Mouse (Mus musculus): ENCODE measurements around the gene Rap2a.

Rap2a gene

DNA sequence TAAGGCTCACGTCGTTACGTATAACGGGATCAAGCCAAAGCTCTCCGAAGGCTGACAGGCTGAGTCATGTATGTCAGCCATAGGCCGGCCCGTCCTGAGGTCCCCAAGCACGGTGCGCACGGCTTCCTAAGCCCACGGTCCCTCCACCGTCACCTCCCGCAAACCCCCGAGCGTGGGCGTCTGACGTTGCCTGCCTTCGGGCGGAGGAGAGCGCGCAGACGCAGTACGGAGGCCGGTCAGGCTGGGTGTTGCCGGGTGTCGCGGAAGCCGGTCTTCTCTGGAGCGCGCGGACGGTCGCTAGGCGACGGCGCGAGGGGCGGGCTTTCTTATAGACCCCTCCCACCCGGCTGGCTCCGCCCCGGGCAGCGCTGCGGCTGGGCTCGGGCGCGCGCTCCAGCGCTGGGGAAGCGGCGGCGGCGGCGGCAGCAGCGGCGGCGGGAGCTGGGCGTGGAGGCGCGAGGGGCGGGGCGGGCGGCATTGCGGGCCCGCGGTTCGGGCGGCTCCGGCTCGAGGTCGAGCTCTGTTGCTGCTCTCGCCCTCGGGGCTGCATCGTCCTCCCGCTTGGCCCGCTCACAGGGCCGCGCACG is at the start of gene Rap2a:
TSS of gene Rap2a (plus strand) at position 463 of the 587 bp plus-strand sequence.
- in situ Hi-C loops (cut with MboI; ENCODE audit: low pct_unique_long_range_greater_than_20kb in 1 of 2, low sequenced_read_pairs in 2 of 2, unreplicated experiment in 1 of 2): no loop called here

DNA sequence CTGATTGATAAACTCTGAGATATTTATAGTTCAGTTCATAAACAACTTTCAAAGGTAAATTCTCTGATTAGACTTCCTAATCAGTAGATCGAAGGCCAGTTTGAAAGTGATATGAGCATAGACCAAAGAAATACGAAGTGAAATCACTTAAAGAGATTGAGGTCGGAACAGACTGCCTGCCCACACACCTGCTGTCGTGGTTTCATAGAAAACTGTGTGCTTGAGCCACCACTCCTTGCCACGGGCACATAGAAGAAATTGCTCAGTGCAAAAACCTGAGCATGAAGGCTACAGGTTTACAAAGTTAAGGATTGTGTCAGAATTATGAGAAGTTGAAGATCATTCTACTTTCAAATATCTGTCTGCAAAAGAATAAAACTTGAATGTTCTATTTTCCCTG is 49.7 kb upstream of the Rap2a start:
- in situ Hi-C loops (cut with MboI; ENCODE audit: low pct_unique_long_range_greater_than_20kb in 1 of 2, low sequenced_read_pairs in 2 of 2, unreplicated experiment in 1 of 2): no loop called here

DNA sequence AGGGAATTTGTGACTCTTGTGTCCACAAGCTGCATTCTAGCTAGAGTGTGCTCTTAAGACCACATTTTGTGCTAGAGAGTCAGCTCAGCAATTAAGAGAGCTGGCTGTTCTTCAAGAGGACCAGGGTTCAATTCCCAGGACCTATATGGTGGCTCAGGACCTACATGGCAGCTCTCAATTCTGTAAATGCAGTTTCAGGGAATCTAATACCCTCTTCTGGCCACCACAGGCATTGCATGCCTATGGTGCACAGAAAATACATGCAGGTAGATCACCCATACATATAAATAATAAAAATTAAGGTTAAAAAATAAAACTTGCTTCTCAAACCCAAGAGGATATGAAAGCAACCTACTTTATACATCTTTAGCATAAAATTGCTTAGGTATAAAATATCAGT is 45.5 kb upstream of the Rap2a start:
- in situ Hi-C loops (cut with MboI; ENCODE audit: low pct_unique_long_range_greater_than_20kb in 1 of 2, low sequenced_read_pairs in 2 of 2, unreplicated experiment in 1 of 2): no loop called here

DNA sequence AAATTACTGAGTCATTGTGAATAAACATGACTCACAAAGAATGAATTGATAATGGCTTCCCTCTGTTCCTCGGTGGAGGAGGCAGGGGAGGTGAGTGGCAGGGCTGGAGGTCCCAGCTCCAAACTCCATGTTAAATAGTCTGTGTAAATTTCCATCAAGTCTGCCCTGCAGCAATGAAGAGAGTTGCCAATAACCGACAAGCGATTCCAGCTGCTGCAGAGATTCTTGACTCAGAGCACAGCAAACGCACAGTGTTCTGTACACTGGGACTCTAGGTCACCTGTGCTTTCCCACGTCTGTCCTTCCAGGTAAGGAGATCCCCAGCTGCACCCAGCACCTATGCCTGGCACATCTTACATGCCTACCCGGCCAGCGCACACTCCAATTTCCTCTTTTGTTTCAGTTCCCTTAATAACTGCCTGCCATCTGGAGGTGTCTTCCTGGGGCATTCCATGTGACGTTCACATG is 44.3 kb upstream of the Rap2a start:
- in situ Hi-C loops (cut with MboI; ENCODE audit: low pct_unique_long_range_greater_than_20kb in 1 of 2, low sequenced_read_pairs in 2 of 2, unreplicated experiment in 1 of 2): no loop called here

DNA sequence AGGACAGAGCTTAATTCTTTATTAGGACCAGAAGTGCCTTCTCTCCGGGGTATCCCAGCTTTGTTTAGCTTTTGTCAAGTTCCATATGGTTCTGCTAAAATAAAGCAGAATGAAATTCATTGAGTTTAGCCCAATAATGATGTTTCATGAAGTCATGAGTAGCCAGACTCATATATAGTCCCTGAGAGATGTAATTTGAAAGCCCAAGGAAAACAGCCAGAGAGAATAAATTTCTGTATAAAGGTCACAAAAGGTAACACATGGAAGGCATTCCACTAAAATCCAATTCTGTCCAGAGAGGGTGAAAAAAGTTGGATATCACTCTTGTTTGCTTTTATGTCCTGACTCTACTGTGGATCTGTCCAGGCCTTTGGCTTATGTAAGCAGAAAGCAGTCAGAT is 43.4 kb upstream of the Rap2a start:
- in situ Hi-C loops (cut with MboI; ENCODE audit: low pct_unique_long_range_greater_than_20kb in 1 of 2, low sequenced_read_pairs in 2 of 2, unreplicated experiment in 1 of 2): no loop called here

DNA sequence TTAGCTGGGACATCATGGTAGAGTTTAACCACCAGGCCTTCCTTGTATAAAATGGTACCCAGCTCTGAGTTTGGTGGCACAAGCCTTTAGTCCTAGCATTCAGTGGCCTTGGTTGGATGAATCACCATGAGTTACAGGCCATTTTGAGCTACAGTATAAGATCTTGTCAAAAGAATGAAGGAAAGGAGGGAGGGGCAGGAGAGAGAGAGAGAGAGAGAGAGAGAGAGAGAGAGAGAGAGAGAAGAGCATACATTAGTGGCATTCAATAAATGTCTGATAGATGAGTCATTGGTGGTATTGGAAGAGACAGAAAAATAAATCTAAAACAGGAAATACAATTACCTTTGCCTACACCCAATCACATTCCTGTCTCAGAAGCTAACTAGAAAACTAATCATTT is 37.5 kb upstream of the Rap2a start:
- in situ Hi-C loops (cut with MboI; ENCODE audit: low pct_unique_long_range_greater_than_20kb in 1 of 2, low sequenced_read_pairs in 2 of 2, unreplicated experiment in 1 of 2): no loop called here

DNA sequence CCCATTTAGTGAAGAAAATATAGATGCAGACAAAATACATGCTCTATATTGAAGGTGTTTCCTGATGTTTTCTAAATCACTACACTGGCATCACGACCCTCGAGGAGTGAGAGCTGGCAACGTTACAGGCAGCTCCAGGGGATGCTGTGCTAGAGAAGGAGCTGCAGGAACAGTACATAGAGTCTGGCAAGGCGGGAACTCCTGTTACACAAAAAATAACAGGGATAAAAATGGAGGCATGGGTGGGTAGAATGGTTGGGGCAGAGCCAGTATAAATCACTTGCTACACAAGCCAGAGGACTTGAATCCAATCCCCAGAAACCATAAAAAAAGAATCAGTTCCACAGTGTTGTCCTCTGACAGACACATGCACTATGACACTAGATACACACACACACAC is 37.0 kb upstream of the Rap2a start:
- in situ Hi-C loops (cut with MboI; ENCODE audit: low pct_unique_long_range_greater_than_20kb in 1 of 2, low sequenced_read_pairs in 2 of 2, unreplicated experiment in 1 of 2): no loop called here

DNA sequence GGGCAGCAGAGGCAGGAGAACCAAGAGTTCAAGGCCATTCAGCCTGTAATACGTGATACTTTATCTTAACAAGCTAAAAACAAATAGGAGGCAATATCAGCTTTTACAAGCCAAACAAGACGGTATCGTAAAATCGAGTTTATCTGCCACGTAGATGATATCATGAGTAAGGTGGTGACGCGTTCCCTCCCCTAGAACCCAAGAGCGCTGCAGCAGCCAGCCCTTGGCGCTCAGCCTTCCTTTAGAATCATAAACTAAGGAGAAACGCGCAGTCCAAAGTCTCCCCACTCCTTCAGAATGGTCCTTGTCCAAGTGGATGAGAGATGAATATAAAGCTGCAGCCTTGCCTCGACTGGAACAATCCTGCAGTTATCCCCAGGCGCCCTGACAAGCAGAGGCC is 36.4 kb upstream of the Rap2a start:
- in situ Hi-C loops (cut with MboI; ENCODE audit: low pct_unique_long_range_greater_than_20kb in 1 of 2, low sequenced_read_pairs in 2 of 2, unreplicated experiment in 1 of 2): no loop called here

DNA sequence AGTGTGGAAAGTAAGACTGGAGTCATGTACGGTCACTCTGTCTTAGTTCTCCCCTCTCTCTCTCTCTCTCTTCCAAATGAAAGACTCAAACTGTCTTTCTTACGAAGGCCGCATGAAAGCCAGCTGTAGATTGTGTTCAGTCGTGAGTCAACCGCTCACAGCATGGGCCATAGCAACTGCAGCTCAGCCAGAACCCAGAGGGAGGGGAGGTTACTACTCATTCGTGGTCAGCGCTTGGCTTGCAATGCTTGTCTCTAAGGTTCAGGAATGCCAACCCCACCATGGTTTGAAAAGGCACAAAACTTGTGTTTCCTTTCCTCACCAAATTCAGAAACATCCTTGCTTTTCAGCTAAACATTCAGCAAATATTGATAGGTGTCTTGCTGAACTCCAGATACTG is 24.0 kb upstream of the Rap2a start:
- in situ Hi-C loops (cut with MboI; ENCODE audit: low pct_unique_long_range_greater_than_20kb in 1 of 2, low sequenced_read_pairs in 2 of 2, unreplicated experiment in 1 of 2): no loop called here

DNA sequence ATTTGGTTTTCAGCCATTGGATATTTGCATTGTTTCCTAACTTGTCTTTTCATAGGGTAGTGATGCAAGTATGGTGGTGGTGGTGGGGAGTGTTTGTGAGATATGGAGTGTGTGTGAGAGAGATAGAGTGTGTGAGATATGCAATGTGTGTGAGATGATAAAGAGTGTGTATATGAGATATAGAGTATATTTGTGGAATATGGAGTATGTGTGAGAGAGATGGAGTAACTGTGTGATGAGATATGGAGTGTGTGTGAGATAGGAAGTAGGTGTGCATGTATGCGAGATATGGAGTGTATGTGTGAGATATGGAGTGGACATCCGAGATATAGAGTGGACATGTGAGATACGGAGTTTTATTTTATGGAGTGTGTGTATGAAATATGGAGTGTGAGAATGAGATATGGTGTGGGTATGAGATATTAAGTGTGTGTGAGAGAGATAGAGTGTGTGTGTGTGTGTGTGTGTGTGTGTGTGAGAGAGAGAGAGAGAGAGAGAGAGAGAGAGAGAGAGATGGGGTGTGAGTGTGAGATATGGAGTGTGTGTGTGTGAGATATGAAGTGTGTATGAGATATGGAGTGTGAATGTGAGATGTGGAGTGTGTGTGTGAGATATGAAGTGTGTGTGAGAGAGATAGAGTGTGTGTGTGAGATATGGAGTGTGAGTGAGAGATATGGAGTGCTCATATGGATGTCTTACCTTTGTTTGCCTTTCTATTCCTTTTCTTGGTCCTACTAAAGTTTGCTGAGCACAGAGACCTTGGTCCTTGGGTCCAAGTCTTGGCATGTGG is 14.1 kb upstream of the Rap2a start:
- in situ Hi-C loops (cut with MboI; ENCODE audit: low pct_unique_long_range_greater_than_20kb in 1 of 2, low sequenced_read_pairs in 2 of 2, unreplicated experiment in 1 of 2): no loop called here

DNA sequence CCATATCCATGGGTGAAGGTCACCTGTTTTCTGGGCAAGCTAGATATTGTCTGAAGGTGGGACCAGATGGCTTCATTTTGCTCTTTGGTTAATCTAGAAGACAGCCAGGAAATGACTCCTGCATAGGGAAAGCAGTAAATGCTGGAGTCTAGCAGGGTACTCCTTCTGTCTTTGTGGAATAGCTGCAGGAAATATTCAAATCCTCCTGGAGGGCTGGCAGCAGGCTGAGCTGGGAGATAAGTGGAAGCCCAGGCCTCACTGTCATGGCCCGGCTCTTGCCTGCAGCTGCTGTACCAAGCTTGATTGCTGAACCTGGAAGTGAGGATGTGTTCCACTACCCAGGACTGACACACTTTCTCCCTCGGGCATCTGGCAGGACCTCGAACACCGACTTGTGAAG is 11.4 kb upstream of the Rap2a start:
- in situ Hi-C loops (cut with MboI; ENCODE audit: low pct_unique_long_range_greater_than_20kb in 1 of 2, low sequenced_read_pairs in 2 of 2, unreplicated experiment in 1 of 2): no loop called here

DNA sequence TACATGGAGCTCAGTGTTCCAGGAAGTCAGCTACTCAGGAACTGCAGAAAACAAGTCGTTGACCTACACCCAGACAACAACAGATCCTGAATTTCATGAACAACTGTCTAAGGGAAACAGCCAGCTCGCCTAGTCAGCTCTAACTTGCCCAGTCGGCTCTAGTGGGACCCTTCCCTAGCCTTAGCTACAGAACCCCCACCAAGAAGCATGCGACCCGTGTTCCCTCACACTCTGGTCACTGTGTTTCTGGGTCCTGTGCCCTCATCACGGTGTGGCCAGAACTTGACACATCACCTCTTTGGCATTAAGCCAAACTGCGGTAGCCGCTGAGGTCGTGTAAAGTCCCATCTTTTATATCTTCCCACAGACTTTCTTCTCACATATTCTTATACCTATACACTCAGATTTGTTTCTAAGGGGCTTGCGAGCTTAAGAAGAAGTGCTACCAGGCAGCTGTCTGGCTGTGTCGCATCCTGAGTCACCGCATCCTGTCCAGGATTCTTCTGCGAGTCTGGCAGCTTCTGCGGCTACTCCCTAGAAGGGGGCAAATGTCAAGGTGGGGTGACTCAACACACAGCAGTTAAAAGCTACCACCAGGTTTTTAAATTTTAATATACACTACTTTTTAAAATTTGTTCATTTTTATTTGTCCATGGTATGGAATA is 9.0 kb upstream of the Rap2a start:
- in situ Hi-C loops (cut with MboI; ENCODE audit: low pct_unique_long_range_greater_than_20kb in 1 of 2, low sequenced_read_pairs in 2 of 2, unreplicated experiment in 1 of 2): no loop called here

DNA sequence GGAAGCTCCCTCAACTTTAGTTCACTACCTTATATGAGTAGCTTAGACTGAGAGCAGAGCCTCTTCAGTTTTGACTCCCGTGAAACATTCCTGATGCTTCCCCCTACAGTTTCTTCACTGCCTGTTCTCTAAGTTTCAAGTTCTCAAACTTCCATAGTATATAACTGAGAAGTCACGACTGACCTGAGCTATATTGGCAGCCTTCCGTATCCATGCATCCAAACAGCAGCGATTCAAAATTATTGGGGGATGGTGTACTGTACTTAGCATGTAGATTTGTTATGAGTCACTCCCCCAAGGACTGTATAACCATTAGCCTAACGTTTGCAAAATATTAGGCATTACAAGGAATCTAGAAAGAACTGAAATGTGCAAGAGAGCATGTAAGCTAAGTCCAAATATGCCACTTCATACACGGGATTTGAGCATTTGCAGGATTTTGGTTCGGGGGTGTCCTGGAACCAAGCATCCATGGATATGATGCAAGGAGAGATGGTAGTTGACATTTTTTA is 2.0 kb upstream of the Rap2a start:
- in situ Hi-C loops (cut with MboI; ENCODE audit: low pct_unique_long_range_greater_than_20kb in 1 of 2, low sequenced_read_pairs in 2 of 2, unreplicated experiment in 1 of 2): no loop called here

DNA sequence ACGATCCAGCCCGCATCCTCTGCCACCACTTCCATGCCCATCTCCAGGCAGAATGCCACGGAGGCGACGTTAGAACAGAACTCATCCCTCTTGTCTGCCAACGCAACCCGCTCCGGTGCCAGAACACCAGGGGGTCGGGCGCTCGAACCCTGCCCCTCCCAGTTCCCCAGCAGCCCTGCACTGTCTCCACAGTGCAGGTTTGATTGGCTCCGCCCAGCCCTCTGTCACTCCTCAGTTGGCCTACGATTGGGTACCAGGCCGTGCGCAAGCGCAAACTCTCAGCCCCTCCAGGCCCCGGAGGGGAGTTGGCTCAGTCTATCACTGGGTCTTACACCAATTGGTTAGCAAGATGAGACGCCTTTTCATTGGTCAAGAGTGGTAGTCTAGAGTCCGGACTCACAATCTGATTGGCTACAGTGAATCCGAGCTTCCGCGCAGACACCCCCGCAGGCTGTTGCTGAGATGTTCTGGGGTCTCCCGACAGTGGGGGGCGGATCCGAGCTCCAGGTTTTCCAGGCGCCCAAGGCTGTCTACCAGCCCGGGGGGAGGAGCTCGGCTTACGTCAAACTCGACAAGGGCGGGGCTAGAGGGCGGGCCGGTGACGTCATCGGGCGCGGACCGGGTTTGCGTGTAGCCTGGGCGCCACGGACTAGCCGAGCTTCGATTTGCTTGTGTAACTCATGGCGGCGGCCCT is 809 bp upstream of the Rap2a start:
- in situ Hi-C loops (cut with MboI; ENCODE audit: low pct_unique_long_range_greater_than_20kb in 1 of 2, low sequenced_read_pairs in 2 of 2, unreplicated experiment in 1 of 2): no loop called here

DNA sequence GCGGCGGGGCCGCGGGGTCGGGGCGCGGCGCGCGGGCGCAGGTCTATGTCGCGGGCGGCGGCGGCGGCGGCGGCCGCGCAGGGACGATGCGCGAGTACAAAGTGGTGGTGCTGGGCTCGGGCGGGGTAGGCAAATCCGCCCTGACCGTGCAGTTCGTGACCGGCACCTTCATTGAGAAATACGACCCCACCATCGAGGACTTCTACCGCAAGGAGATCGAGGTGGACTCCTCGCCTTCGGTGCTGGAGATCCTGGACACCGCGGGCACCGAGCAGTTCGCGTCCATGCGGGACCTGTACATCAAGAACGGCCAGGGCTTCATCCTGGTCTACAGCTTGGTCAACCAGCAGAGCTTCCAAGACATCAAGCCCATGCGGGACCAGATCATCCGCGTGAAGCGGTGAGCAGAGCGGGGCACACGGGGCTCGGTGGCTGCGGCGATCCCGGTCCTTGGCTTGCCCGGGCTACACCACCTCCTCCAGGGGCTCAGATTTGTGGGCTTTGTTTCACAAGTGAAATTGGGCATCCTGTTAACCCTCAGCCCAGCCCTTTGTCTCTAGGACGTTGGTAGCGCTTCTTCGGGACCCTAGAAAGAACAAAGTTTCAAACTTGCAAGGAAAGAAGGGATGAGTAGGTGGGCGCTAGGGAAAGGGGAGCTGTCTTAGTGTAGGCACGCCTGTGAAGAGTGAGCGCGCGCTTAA is 547 bp downstream of the Rap2a start:
- in situ Hi-C loops (cut with MboI; ENCODE audit: low pct_unique_long_range_greater_than_20kb in 1 of 2, low sequenced_read_pairs in 2 of 2, unreplicated experiment in 1 of 2): no loop called here

DNA sequence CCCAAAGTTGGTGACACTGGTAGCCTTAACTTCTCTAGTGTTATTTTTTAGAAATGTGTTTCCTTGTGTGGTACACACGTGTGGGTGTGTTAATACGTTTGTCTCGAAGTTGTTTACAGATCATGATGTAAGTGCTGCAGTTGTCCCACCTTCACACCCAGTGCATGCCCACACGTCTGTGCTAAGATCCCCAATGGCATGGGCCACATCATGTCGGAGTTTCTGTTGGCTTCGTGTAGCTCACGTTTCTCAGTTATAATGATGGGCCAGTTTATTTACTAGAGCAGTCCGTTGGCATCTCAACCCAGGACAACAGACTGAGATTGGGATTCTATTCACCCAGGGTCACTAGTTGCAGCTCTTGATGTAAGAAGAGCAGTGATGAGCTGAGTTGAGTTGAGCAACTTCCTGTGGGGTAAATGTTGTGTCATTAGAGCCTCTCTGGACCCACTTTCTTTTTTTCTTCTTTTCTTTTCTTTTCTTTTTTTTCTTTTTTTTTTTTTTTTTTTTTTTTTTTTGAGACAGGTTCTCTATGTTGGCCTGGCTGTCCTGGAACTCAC is 2.2 kb downstream of the Rap2a start:
- in situ Hi-C loops (cut with MboI; ENCODE audit: low pct_unique_long_range_greater_than_20kb in 1 of 2, low sequenced_read_pairs in 2 of 2, unreplicated experiment in 1 of 2): no loop called here

DNA sequence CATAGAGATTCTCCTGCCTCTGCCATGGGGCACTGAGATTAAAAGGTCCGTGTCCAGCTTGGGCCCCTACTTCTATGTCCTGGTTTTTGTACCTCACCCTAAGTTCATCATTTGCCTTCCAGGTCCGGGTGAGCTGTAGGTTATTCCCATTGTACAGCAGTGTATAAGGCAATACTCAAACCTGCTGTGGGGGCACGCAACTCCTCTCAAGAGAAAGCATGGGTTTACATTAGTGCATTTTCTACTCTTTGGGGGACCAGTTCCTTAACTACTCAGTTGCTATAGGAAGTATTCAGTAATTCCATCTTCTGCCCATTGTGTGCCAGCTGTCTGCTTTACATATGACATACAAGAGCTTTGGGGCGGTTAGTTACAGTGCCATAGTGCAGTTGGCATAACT is 2.7 kb downstream of the Rap2a start:
- in situ Hi-C loops (cut with MboI; ENCODE audit: low pct_unique_long_range_greater_than_20kb in 1 of 2, low sequenced_read_pairs in 2 of 2, unreplicated experiment in 1 of 2): no loop called here

DNA sequence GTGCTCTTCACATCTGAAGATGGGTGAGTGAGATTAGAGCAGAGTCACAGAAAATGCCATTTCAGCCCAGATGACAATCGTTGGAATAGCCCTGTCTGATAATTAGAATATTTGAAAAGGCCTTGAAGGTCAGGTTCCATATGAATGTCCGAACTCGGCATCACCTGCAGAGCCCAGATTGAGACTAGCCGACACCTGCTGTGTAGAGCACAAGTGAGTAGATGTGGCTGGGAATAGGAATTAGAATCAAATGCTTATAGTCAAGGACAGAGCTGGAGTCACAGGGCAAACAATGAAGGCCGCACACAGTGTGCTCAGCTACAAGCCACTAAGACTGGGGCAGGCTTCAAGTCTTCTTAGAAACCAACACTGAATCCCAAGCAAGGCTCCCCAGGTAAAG is 6.3 kb downstream of the Rap2a start:
- in situ Hi-C loops (cut with MboI; ENCODE audit: low pct_unique_long_range_greater_than_20kb in 1 of 2, low sequenced_read_pairs in 2 of 2, unreplicated experiment in 1 of 2): no loop called here

Measured in mouse embryonic stem cell (cell line).